Mouse (Mus musculus) embryonic fibroblast, embryonic 13.5 days (primary cell): ENCODE results near the gene Olfr803.

ENCODE experiments used
- CTCF ChIP-seq: IDR thresholded peaks from 2 replicates; pipeline ENCODE4 v1.5.1; 2011; ENCODE audit warnings: mild to moderate bottlenecking, control low read depth, low read length, moderate library complexity, borderline replicate concordance; ENCODE audit not compliant: insufficient read depth
- POLR2A ChIP-seq: IDR thresholded peaks from 2 replicates; pipeline ENCODE4 v1.6.1; 2011; ENCODE audit warnings: low read depth, mild to moderate bottlenecking, control low read depth, low read length, moderate library complexity

- TF ChIP-seq CTCF (no peak), POLR2A (no peak)
Observed at GRCm38 (mm10) chr10:129702910-129703309, 8.8 kb upstream of the Olfr803 start, which contains the start of gene Olfr804.
